Mouse (Mus musculus) cerebellum, postnatal 14 days (tissue): ENCODE results near the gene Ulk4.
"Not testable (repeated sequence)": the region's sequence is repeated elsewhere in the genome, so short reads cannot be mapped to it uniquely, and the experiment has no call there.

Experiments used
- DNase-seq, 2 experiments: peaks; one replicate each; pipeline ENCODE4 v3.0.0; 2021; ENCODE audit warnings: mixed read lengths in 2 of 2

Ulk4 gene

GRCm38 (mm10) chr9:121058538-121058937 lies 218.5 kb downstream of the Ulk4 start:
- no peak for DNase-seq

GRCm38 (mm10) chr9:121058116-121058515 lies 218.9 kb downstream of the Ulk4 start:
- DNase-seq = no peak

GRCm38 (mm10) chr9:121057401-121057800 lies 219.6 kb downstream of the Ulk4 start:
- no peak for DNase-seq

GRCm38 (mm10) chr9:121056526-121056925 lies 220.5 kb downstream of the Ulk4 start:
- DNase-seq = no peak

GRCm38 (mm10) chr9:121056036-121056435 lies 221.0 kb downstream of the Ulk4 start:
- DNase-seq = no peak

GRCm38 (mm10) chr9:121045657-121046056 lies 231.3 kb downstream of the Ulk4 start:
- not testable (repeated sequence) for DNase-seq

GRCm38 (mm10) chr9:121044471-121045206 lies 232.4 kb downstream of the Ulk4 start:
- DNase-seq = no peak

- no peak for DNase-seq
These were observed 234.0 kb downstream of the Ulk4 start for GRCm38 (mm10) chr9:121043021-121043420.

- DNase-seq = no peak
These were observed 238.6 kb downstream of the Ulk4 start for GRCm38 (mm10) chr9:121038396-121038795.

- no peak for DNase-seq
These were observed 239.0 kb downstream of the Ulk4 start for GRCm38 (mm10) chr9:121037975-121038374.

GRCm38 (mm10) chr9:121035296-121035695 lies 241.7 kb downstream of the Ulk4 start:
- DNase-seq = no peak

- DNase-seq = no peak
These were observed 243.4 kb downstream of the Ulk4 start for GRCm38 (mm10) chr9:121033596-121033995.

GRCm38 (mm10) chr9:121032322-121032964 lies 244.6 kb downstream of the Ulk4 start:
- no peak for DNase-seq

- no peak for DNase-seq
These were observed 246.0 kb downstream of the Ulk4 start for GRCm38 (mm10) chr9:121030949-121031348.

- DNase-seq = no peak
These were observed 247.2 kb downstream of the Ulk4 start for GRCm38 (mm10) chr9:121029786-121030185.

GRCm38 (mm10) chr9:121023526-121024264 lies 253.3 kb downstream of the Ulk4 start:
- peak; percentile 51 to 60 for DNase-seq

GRCm38 (mm10) chr9:121020360-121020759 lies 256.6 kb downstream of the Ulk4 start:
- DNase-seq = no peak

GRCm38 (mm10) chr9:121019932-121020331 lies 257.1 kb downstream of the Ulk4 start:
- no peak for DNase-seq

- DNase-seq = no peak
These were observed 258.3 kb downstream of the Ulk4 start for GRCm38 (mm10) chr9:121018524-121019315.

- DNase-seq = no peak
These were observed 261.0 kb downstream of the Ulk4 start for GRCm38 (mm10) chr9:121015810-121016502.

GRCm38 (mm10) chr9:121011540-121011939 lies 265.5 kb downstream of the Ulk4 start:
- DNase-seq = no peak

- DNase-seq = no peak
These were observed 266.5 kb downstream of the Ulk4 start for GRCm38 (mm10) chr9:121010544-121010943.
